Mouse (Mus musculus) brain, embryonic 18.5 days (tissue): ENCODE measurements around the gene Gldc.
"Not testable (repeated sequence)": the region's sequence is repeated elsewhere in the genome, so short reads cannot be mapped to it uniquely, and the experiment has no call there.

ENCODE experiments used
- DNase-seq: peaks from one replicate; pipeline ENCODE4 v3.0.0-alpha.2; 2012; ENCODE audit warnings: low read depth, low spot score

Gldc gene

DNA sequence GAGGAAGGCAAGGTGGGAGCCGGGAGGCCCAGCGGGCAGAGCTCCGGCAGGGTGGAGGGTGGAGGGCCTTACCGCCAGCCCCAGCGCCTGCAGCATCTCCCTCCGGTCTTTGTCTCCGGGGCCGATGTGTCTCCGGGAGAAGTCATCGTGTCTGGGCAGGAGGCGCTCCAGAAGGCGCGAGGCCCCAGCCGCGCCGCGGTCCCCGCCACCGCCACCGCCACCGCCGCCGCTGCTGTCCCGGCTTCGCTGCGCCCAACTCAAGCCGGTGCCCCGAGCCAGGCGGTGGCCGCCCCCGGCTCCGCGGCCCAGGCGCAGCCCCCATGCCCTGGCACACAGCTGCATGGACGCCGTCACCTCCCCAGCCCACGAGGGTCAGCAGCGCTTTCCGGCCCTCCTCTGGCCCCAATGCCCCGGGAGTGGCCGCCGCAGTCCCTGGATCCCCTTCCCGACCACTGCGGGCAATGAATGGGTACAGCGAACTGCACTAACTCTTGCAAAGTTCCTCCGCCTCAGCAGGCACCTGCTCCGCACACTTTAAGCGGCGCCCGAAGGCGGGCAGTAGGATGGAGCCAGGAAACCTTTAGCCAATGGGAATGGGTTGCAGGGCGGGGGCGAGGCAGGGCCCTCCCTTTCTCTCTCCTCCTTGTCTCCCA lies at the start of gene Gldc:
Gldc (minus strand) TSS at position 511 of the 653 bp plus-strand sequence.
- peak; percentile 42 for DNase-seq

DNA sequence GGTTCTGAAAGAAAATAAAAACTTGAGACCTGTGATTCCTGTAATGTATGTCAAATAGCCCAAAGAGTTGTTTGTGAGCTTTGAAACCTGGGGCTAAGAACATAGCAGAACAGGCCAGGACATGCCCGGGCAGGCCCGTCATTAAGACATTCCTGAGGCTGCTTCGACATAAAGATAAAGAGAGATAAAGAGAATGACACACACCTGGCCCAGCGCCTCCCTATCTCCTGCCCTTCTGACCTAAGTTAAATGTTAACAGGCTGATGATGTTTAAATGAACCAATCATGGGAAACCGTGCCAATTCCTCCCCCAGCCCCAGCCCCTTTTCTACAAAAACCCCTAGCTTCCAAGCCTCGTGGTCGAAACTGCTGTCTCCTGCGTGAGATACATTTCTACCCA lies 47.4 kb upstream of the Gldc start:
- not testable (repeated sequence) for DNase-seq

DNA sequence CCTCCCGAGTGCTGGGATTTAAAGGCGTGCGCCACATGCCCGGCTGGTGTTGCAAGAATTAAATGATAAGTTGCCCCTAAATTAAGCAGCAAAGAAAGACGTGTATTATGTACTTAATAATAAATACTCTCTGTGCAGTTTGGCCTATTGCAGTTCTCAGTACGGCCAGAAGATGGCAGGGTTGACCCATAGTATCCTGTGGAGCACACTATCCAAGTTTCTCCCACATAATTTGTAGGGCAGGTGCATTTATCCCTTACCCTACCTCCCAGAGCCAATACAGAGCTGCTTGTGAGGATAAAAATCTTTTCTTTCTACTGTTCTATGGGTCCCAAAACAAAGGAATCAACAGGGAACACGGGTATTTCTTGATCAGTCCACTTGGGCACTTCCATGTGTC lies 42.1 kb upstream of the Gldc start:
- DNase-seq = peak; percentile 20

DNA sequence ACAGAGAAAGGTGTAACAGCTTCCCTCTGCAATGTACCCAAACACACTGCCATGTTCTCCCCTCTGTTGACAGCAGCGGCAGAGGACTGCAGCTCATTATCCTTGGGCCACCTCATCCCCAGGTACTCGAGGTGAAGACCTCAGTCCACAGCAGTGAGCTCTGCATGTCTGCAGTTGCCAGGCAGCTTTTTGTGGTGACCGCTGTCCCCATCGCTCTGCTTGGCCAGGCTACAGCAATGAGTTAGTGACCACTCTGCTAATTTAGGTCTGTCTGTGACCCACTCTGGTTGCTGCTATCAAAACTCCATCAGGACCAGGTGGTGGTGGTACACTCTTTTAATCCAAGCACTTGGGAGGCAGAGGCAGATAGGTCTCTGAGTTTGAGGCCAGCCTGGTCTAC lies 41.0 kb upstream of the Gldc start:
- DNase-seq = no peak

DNA sequence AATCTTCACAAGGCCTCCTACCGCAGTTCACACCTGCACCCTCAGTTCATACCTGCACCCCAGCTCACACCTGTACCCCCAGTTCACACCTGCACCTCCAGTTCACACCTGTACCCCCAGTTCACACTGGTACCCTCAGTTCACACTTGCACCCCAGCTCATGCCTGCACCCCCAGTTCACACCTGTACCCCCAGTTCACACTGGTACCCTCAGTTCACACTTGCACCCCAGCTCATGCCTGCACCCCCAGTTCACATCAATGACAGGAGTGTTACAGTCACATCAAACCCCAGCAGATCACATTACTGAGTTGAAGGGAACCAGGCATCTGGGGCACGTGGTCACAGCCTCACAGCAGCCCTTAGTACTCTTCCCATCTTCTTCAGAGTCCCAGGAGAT lies 40.5 kb upstream of the Gldc start:
- DNase-seq = not testable (repeated sequence)

DNA sequence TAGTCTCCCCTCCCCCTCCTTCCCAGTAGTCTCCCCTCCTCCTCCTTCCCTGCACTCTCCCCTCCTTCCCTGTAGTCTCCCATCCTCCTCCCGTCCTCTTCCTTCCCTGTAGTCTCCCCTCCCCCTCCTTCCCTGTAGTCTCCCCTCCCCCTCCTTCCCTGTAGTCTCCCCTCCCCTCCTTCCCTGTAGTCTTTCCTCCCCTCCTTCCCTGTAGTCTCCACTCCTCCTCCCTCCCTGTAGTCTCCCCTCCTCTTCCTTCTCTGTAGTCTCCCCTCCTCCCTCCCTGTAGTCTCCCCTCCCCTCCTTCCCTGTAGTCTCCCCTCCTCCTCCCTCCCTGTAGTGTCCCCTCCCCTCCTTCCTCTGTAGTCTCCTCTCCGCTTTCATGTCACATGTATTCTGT lies 38.8 kb upstream of the Gldc start:
- DNase-seq = no peak

DNA sequence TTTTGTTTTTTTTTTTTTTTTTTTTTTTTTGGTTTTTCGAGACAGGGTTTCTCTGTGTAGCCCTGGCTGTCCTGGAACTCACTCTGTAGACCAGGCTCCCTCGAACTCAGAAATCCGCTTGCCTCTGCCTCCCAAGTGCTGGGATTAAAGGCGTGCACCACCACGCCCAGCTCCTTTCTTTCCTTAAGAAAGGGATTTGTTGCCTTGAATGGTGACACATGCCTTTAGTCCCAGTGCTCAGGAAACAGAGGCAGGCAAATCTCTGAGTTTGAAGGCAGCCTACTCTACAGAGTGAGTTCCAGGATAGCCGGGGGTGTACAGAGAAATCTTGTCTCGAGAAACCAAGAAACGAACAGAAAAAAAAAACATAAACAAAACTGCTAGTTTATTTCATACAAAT lies 33.8 kb upstream of the Gldc start:
- not testable (repeated sequence) for DNase-seq

DNA sequence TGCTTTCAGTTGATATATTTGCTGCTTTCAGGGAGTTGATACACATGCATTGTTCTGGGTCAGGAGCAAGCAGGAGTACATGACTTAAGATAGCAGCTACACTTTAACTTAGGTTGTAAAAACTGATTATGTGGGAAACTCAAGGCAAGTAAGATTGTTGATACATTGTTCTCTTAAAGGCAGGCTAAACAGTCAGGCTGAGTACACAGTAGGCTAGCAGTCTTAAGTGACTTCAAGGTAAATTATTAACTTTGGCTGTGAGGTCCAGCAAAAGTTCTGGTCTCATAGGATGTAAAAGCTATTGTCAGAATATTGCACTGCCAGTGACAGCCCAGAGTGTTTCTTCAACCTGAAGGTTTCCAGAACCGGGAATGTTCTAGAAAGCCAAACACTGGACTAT lies 31.8 kb upstream of the Gldc start:
- no peak for DNase-seq

DNA sequence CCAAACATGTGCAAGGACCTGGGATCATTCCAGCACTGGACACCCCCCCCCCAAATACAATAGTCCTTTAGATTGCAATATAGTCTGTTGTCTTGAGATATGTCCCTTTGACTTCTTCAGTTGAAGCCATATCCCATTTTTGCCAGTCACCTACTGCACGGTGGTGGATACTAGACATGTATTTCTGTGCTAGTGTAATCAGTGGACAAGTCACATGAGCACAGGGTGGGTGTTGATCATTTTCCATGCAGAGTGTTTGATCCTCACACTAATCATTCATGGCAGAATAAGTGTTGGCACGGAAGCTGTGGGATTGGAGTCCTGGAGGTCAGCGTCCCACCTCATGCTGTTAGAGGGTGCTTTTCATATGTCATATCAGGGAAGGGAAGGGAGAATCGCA lies 30.6 kb upstream of the Gldc start:
- no peak for DNase-seq

DNA sequence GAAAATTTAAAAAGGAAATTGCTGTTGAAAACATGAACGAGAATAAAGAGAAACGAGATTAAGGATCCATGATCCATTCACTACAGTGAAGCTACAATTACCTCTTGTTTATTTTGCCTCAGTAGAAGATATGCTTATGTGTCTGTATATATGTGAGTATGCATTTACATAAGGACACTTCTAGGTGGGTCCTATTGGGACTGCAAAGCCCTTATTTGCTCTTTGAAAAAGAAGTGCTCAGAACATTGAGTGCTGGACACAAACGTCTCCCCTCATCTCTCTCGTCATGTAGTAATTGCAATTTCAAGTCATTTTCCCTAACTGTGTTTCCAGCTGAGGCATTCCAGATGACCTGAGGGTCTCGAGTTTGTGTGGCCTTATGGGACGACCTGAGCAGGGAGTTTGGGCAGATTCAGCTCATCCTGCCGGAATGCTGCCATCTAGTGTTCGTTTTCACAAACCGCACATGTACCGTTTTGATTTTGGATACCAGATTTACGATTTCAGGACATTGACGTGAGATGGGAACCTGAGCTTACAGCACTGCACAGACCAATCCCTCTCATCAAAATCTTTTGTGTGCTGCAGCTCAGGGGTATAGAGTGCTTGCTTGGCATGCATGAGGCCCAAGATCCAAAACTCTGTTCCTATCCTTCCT lies 30.1 kb upstream of the Gldc start:
- peak; percentile 28 for DNase-seq

DNA sequence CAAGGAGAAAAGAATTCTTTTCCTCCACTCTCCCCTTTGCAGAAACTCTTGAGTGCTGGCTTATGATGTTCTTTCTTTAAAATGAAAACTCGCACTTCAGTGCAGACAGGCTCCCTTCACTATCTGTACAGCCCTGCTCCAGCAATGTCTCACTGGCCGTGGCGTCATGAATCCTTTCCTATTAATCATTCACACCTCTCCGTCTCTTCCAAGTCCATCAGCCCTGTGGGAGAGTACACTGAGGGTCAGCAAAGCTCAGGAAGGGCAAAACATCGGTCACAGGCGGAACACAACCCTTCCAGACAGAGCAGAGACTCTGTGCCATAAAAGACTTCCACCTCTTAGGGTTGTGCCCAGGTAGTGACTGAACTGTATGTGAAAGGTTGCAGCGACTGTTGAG lies 26.9 kb upstream of the Gldc start:
- no peak for DNase-seq

DNA sequence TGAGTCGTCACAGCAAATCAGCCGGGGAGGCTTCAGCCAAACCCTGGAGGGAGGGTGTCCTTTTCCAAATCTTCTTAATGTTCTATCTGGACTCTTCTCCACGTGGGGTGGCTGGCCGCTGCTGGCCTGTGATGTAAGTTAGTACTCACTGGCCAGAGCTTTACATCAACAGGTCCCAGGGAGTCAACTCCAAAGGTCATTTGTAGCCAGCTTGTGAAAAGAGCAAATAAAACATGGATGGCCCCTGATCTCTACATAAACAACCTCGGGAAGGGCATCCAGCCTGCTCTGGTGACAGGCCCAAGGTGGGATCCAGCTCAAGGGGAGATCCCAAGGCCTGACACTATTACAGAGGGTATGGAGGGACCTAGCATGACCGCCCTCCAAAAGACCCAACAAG lies 19.8 kb upstream of the Gldc start:
- DNase-seq = no peak

DNA sequence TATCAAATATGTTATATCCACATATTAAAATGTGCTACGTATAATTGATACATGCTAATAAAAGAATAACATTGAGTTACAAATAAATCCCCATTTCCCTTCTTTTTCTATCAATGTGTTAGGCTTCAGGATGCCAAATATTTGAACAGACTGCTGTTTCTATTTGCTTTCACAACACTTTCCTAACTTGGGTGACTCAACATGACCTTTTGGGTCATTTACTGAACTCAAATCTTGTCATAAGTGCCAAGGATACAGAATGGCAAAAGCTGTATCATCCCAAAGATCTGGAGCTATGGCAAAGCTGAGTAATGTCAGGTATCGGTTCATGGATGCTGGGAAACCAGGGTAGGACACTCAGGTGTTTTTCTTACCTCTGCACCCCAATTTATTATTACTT lies 12.0 kb upstream of the Gldc start:
- no peak for DNase-seq

DNA sequence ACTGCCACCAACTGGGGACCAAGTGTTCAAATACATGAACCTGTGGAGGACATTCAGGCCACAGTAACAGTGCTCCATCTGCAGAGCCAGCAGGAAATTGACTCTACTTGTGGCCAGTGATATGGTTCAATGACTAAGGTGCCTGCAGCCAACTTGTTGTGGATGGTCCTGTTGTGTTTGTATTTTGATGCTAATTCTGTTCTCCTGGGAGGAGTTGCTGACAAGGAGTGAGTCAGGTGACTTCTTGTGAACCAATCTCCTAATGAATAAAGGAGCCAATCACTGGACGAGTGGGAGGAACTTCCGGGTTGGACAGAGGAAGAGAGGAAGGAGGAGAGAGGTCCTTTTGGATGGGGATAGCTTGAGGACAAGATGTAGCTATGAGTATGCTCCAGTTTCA lies 10.3 kb upstream of the Gldc start:
- no peak for DNase-seq

DNA sequence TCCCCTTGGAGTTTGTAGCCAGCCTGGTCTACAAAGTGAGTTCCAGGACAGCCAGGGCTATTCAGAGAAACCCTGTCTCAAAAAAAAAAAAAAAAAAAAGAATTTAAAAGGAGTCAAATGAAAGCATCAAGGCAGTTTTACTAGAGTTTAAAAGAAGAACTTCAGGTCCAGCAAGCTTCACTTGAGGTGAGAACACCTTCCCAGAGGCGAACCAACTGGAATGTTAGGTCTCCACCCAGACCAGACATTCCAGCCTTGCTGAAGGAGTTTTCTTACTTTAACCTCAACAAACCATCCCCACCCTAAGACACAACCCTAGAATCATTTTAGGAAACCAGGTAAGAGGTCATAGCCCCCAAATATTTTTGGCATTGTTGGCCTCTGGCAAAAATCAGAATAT lies 4.8 kb upstream of the Gldc start:
- no peak for DNase-seq

DNA sequence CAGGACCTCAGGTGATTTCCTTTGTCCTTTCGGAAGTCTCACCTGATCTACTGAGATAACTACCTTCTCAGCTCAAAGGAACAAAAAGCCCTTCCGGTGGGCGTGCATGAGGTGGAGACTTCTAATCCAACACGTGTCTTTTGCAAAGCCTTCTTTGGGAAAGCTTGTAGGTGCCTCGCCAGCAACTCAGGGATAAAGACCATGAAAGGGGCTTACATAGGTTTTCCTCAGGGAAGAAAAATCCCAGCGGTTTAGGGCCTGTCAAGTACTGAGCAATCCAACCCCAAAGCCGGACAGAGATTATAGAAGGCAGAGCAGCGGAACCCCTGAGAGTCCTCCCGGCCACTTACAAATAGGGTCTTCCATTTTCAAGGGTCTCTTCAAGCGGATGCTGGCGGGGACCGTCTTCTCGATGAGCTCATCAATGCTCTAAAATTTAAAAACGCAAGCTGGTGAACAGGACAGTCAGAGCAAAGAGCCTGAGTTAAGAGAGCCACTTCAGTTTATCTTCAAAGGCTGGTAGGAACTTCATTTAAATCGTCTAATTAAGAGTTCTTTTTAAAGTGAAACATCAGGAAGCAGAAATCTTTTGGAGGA lies 1.1 kb downstream of the Gldc start:
- no peak for DNase-seq

DNA sequence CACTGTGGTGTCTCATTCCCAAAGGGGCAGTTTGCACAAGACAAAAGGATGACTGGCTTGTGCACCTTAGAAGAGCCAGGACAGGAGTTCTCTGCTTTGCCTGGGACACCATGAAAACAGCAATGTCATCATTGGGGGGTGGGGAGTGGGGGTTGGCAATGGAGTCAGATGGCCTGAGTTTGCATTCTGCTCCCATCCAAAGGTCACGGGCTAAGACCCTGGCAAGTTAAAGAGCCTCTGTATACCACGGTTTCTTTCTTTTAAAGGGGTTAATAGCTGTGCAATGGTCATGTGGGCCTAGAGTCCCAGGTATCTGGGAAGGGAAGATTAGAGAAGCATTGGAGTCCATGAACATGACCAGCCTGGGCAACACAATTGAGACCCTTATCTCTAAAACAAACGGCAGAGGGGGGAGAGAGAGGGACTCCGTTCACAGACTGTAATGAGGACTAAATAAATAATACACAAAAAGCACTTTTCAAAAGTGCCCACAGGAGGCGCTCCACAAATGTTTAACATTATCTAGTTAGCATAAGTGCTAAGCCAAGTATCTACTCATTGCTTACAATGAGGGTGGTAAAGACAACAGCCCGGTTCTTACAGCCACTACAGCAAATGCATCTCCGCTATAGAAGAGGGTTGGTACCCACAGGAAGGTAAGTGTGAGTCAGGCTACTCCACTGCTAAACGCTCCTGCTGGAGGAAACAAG lies 3.7 kb downstream of the Gldc start:
- DNase-seq = no peak

DNA sequence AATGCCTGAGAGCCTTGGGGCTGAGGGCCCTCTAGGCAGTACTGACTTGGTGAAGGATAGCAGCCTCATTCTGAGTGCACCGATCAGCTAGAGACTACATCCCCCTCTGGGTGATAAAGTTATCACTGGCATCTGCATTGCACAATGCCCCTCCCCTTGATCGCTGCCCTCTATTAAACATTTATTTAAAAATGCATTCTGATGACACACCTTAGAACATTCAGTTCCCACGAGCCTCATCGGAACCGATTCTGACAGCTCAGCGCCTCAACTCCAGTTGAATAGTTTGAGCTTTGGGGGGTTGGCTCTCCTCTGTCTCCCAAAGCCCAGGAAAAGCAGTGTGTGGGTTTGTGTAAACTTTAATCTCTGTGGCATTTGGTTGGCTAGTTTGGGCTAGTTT lies 4.9 kb downstream of the Gldc start:
- no peak for DNase-seq

DNA sequence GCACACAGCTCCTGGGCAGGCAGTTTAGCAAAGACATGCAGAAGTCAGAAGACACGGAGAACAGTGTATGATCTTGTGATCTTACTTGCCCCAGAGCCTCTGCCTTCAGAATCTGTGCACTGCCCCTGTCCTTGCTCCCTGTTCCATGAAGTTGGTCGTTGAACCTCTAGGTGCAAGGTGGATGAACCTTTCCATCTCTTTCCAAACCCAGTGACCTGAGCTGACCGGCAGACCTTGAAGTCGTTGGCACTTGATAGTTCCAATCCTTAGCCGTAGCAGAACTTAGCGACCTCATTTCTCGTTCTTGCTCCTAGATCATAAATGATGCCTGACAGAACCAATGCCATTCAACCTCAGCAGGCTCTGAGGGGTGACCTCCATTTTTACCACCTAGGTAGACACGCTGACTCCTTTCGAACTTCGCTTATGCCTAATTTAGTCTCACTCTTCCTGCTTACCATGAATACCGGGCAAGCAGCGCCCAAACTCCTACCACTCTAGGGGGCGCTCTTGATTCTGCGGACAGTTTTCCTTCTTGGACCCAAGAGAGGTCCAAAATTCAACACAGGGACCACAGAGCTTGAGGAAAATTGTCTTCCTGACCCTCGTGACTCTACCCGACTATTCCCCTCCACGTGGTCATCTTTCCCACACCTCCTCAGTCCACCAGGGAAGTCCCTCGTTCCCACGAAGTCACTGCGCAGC lies 8.3 kb downstream of the Gldc start:
- no peak for DNase-seq

DNA sequence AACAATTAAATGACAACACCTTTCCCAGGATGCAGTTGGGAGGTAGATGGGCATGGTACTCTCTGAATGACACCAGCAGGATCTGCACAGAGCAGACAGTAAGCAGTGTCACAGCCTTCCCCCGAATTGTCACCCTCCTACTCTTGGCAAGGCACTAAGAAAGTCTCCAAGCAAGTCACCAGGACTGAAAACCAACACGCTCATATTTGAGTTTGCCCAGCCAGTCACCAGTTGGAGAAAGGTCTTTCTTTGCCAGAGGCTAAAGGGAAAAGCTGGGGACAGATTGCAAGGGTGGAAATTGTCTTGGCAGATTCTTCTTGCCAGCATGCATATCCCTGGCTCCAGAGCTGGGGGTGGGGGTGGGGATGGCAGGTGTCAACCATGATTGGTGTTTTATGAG lies 11.0 kb downstream of the Gldc start:
- no peak for DNase-seq

DNA sequence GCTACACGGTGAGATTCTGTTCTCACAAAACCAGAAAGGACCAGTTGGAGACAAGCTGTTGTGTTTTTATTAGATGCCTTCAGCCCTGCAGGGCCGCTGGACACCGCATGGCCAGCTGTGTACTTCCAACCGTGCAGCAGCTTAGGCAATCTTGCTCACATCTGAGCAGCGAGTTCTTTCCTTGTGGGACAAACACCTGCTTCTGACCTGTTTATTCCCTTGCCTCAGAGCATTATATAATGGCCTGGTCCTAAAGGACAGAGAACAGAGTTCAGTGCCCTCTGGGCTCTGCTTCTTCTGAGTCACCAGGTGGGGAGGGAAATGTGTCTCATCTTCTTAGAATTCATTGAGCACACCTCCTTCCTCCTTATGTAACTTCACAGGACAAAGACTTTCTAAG lies 12.4 kb downstream of the Gldc start:
- no peak for DNase-seq

DNA sequence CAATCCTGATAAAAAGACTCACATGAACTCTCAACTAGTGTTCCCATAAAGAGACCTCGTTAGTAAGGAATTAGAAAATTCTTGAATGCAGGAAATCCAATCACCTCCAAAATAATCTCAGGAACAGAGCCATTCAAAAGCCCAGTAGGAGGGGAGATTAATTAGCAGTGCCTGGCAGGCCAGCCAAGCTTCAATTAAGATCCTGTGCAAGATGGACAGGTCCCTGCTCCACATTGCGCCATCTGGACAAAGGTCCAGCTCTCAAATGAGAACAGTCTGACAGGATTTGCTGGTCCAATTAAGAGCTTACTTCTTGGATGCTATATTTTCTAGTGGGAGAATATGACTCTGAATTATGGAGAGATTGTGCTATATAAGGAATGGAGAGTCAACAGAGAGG lies 15.2 kb downstream of the Gldc start:
- DNase-seq = peak; percentile 46
